7 mouse cellular contexts compared by ENCODE assay signal in the genomic region with DNA sequence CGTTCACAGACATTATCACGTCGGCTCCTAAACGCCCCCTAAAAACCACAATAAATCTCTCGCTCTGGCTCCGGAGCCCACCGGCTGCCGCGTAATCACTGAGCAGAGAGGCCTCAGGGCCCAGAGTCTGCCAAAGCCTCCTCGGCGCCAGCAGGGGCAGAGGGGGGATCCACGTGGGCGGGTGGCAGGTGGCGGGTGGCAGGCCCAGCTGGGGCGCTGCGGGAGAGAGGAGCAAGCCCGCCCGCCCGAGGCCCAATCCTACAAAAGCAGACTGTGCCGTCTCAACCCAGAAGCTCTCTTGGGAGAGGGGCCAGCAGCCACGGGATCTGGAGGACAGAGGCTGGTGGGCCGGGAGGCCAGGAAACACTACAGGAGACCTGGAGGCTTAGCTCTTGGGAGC. TPM values are rescaled to one million over a fixed set of nuclear protein-coding genes. Genes with fewer than 3 reads are reported as not detected.
A peak's percentile ranks its signal among the peaks of the same experiment; 100 is the strongest.
DNase-seq lines count a peak whose midpoint lies in the region; ATAC-seq and TF ChIP-seq lines count a peak whose summit lies in the region.

No protein-coding gene starts in this region.

- H3K9ac ChIP-seq in lung, embryonic 15.5 days = no peak overlapping the region
- peak overlapping the region; percentile 60 for H3K9ac ChIP-seq in hindbrain, embryonic 13.5 days
- no peak overlapping the region for H3K9ac ChIP-seq in liver, postnatal 0 days (replicated peaks)

- WGBS in lung, embryonic 15.5 days = 3% methylated on average over 22 of the region's 22 CpGs
- WGBS in hindbrain, embryonic 13.5 days = under 1% methylated on average over 22 of the region's 22 CpGs
- 11% methylated on average over 22 of the region's 22 CpGs for WGBS in liver, postnatal 0 days (ENCODE audit: insufficient replicate concordance)

- no peak overlapping the region; the same call in 1 of the 2 replicates for H3K27ac ChIP-seq in lung, embryonic 15.5 days
- H3K27ac ChIP-seq in hindbrain, embryonic 13.5 days = peak overlapping the region; percentile 72
- no peak overlapping the region for H3K27ac ChIP-seq in liver, postnatal 0 days (ENCODE audit: low read depth)

- no peak for TF ChIP-seq EP300 in liver, postnatal 0 days (IDR thresholded peaks at IDR 0.05; ENCODE audit: low read depth)

- peak overlapping the region; percentile 48 for H3K4me2 ChIP-seq in lung, embryonic 15.5 days
- H3K4me2 ChIP-seq in hindbrain, embryonic 13.5 days = peak overlapping the region; percentile 44
- H3K4me2 ChIP-seq in liver, postnatal 0 days (ENCODE audit: low read depth, low read length) = no peak overlapping the region

- no peaks in the 10 kb centered on the region for H3K36me3 ChIP-seq in lung, embryonic 15.5 days
- H3K36me3 ChIP-seq in hindbrain, embryonic 13.5 days = no peaks in the 10 kb centered on the region
- no peaks in the 10 kb centered on the region for H3K36me3 ChIP-seq in liver, postnatal 0 days (replicated peaks; ENCODE audit: insufficient read depth, low read length)

- TF ChIP-seq CTCF in liver, postnatal 0 days (IDR thresholded peaks at IDR 0.05; ENCODE audit: low read depth) = no peak

- peaks cover 20% of the 10 kb centered on the region for H3K4me1 ChIP-seq in lung, embryonic 15.5 days
- peaks cover 45% of the 10 kb centered on the region for H3K4me1 ChIP-seq in hindbrain, embryonic 13.5 days (replicated peaks)
- H3K4me1 ChIP-seq in liver, postnatal 0 days (ENCODE audit: insufficient read depth) = peaks cover 11% of the 10 kb centered on the region

- no peak overlapping the region for H3K4me3 ChIP-seq in lung, embryonic 15.5 days
- H3K4me3 ChIP-seq in hindbrain, embryonic 13.5 days = peak overlapping the region; percentile 6; the same call in 1 of the 2 replicates
- H3K4me3 ChIP-seq in liver, postnatal 0 days (ENCODE audit: low read depth, low read length) = no peak overlapping the region

- H3K9me3 ChIP-seq in lung, embryonic 15.5 days = no peaks in the 10 kb centered on the region
- no peaks in the 10 kb centered on the region for H3K9me3 ChIP-seq in hindbrain, embryonic 13.5 days
- H3K9me3 ChIP-seq in liver, postnatal 0 days (ENCODE audit: low read length) = no peaks in the 10 kb centered on the region

- no peak for ATAC-seq in lung, embryonic 15.5 days (ENCODE audit: borderline replicate concordance, extremely low read depth, low FRiP score, low TSS enrichment)
- peak; percentile 55 for ATAC-seq in hindbrain, embryonic 13.5 days (ENCODE audit: low FRiP score)
- ATAC-seq in liver, postnatal 0 days = no peak
- ATAC-seq in erythroid progenitor cell, adult 5-6 weeks (replicated peaks; ENCODE audit: low FRiP score, poor library complexity, severe bottlenecking) = no peak

- peaks cover 13% of the 10 kb centered on the region; the same call in 1 of the 2 replicates for H3K27me3 ChIP-seq in lung, embryonic 15.5 days
- peaks cover 56% of the 10 kb centered on the region for H3K27me3 ChIP-seq in hindbrain, embryonic 13.5 days
- peaks cover 19% of the 10 kb centered on the region for H3K27me3 ChIP-seq in liver, postnatal 0 days (ENCODE audit: insufficient read depth, low read length)

- no peak for DNase-seq in lung, postnatal 36 days
- DNase-seq in cerebellum, postnatal 25 days = peak; percentile 89 to 90
- peak; percentile 30 for DNase-seq in liver, postnatal 0 days
- DNase-seq in thymus, postnatal 14 days = peak; percentile 88

RNA-seq across cellular contexts. Expression of gene Tcf20, which starts 19.2 kb away (rescaled TPM):
- 7.2 TPM in 2 replicates for polyA plus RNA-seq in lung, embryonic 15.5 days (2015; fragmentation: Nextera tagmentation; extraction: Ambion mirVana)
- 11.8 and 12.6 TPM in 2 replicates for polyA plus RNA-seq in hindbrain, embryonic 13.5 days (2015; fragmentation: Nextera tagmentation; extraction: Ambion mirVana)
- 1.6 and 1.8 TPM in 2 replicates for polyA plus RNA-seq in liver, postnatal 0 days (2015; fragmentation: Nextera tagmentation; extraction: Ambion mirVana)
- 35.0 and 36.0 TPM in 2 replicates for total RNA-seq in erythroid progenitor cell, adult 5-6 weeks (2015; ENCODE audit: low replicate concordance)
- 51.7 and 55.5 TPM in 2 replicates for total RNA-seq in erythroid progenitor cell, adult 5-6 weeks (2017; ENCODE audit: low replicate concordance)
